Mouse (Mus musculus): ENCODE measurements around the gene Vstm2l.

GRCm38 (mm10) chr2:157974604-157975501, 60.4 kb downstream of the Vstm2l start:
- TF ChIP-seq POLR2A (IDR thresholded peaks at IDR 0.05; ENCODE audit: insufficient read length, low read depth) (no peak), SRF (IDR thresholded peaks at IDR 0.05; ENCODE audit: control insufficient read depth, insufficient read length, low read depth) (no peak), MYOD1 (IDR thresholded peaks at IDR 0.05; ENCODE audit: control insufficient read depth in 1 of 3, insufficient read length in 2 of 3, low read depth in 2 of 3) (no peak), E2F4 (IDR thresholded peaks at IDR 0.05; ENCODE audit: insufficient read depth) (no peak), REST (IDR thresholded peaks at IDR 0.05; ENCODE audit: insufficient read depth, insufficient read length) (no peak), POLR2AphosphoS2 (IDR thresholded peaks at IDR 0.05; ENCODE audit: insufficient read length, low read depth) (no peak), USF1 (IDR thresholded peaks at IDR 0.05; ENCODE audit: low read depth) (no peak), TCF12 (IDR thresholded peaks at IDR 0.05; ENCODE audit: insufficient read depth, poor library complexity, severe bottlenecking) (no peak), MAX (IDR thresholded peaks at IDR 0.05; ENCODE audit: low read depth) (no peak)
